Mouse (Mus musculus): ENCODE data around the gene Ly6g6c.

Gene Ly6g6c

DNA sequence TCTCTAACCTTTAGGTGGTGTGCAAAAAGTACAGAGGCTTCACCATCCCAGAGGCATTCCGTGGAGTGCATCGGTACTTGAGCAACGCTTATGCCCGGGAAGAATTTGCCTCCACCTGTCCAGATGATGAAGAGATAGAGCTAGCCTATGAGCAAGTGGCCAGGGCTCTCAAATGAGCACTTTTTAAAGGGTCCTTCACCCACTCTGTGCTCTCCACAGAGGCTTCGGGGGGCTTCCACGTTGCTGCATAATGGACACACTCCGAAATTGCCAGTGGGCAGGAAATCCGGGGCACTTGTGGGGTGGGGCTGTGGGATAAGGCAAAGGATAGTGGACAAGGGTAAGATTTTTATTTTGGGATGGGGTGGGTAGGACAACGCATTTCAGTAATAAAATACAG lies 6.9 kb upstream of the Ly6g6c start:
- DNase-seq: no peak

DNA sequence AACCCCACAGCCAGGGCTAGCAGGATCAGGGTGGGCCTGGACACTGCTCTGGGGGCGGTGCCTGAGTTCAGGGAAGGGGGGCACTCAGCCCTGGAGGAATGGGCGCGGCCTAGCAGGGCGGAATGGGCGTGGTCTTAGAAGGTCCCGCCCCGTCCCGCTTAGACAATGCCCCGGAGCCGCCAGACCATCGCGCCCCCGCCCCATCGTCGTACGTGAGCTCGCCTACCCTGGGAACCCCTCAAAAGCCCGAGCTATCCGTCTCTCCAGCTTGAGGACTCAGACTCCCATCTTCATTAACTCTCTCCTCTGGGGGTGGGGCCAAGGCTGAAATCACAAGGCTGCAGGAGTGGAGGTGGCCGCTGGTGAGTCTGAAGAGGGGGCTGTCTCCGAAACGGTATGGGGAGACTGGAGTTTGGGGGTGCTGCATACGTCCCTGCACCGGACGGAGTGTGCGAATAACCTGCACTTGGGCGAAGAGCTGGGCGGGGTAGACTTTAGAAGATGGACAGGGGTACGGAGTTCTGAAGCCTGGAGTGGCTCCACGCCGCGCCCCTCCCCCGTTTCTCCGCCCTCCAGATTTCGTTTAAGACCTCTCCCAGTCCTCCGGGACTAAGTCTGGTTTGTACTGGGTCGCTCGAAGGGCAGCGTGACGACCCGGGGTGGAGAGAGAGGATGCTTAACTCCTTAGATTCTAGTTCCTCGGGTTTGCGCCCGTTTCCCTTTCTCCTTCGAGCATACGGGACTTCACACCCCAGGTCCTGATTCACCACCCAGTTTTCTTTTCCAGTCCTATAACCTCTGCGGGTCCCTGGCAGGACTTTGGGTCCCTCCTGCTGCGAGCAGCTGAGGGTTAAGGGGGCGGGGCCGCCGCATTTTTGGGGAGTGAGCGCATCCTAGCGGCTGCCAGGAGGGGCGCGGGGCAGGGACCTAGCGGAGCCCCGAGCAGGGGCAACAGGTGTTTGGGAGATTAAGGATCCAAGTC lies 6.0 kb upstream of the Ly6g6c start, which contains the start of gene Ddah2:
Gene Ddah2 (plus strand): TSS at position 125 of the 982 bp plus-strand sequence.
- DNase-seq: peak; percentile 96

DNA sequence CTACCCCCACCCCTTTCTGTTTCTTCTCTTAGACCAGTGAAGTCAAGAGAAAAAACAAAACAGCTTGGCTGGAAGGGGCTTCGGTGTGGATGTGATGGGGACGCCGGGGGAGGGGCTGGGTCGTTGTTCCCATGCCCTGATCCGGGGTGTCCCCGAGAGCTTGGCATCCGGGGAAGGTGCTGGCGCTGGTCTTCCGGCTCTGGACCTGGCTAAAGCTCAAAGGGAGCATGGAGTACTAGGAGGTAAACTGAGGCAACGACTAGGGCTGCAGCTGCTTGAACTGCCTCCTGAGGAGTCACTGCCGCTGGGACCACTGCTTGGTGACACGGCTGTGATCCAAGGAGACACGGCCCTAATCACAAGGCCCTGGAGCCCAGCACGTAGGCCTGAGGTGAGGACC lies 5.1 kb upstream of the Ly6g6c start:
- DNase-seq: no peak

DNA sequence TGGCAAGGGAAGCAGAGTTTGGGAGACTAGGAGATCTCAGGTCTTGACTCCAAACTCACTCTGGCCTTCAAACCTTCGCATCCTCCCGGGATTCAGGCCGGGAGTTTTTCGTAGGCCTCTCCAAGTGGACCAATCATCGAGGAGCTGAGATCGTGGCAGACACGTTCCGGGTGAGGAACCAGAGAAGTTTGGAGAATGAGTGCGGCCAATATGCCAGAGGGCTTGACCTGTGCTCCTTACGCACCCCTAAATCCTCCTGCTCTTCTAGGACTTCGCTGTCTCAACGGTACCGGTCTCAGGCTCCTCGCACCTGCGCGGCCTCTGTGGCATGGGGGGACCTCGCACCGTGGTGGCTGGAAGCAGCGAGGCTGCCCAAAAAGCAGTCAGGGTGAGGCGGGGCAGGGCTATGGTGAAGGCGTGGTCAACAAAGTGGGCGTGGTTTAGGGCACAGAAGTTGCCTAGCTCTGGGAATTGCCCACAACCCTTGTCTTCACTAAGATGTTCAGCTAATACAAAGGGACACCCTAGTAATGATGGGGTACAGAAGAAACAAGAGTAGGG lies 4.4 kb upstream of the Ly6g6c start:
- no peak for DNase-seq

DNA sequence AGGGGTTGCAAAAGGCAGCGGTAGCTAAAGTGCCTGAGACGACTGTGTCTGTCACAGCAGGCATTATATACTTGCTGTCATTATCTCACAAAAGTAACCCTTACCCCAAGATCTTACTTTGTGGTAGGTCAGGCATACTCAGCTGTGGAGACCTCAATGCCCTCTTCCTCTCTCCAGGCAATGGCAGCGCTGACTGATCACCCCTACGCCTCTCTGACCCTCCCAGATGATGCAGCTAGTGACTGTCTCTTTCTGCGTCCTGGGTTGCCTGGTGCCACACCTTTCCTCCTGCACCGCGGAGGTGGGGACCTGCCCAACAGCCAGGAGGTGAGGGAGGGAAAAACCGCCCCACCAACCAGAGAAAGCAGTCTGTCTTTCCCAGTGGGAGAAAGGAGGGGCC lies 3.9 kb upstream of the Ly6g6c start:
- DNase-seq: no peak

DNA sequence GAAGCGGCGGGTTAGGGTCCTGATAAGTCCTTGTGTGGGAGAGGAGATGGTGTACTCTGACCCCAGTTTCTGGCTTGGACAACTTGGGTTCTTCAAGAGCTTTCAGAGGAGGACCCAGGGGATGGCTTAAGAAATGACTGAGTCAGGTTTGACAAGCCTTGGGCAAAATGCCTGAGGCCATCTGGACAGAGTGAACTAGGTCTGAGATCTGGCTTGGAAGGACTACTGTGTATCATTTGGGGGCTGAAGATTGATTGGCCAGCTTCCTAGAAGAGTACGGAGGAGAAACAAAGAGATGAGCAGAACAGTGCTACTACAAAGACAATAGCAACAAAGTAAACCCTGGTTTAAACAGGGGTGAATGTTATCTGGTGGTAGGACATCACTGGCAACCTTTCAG lies 1.7 kb upstream of the Ly6g6c start:
- DNase-seq: no peak

DNA sequence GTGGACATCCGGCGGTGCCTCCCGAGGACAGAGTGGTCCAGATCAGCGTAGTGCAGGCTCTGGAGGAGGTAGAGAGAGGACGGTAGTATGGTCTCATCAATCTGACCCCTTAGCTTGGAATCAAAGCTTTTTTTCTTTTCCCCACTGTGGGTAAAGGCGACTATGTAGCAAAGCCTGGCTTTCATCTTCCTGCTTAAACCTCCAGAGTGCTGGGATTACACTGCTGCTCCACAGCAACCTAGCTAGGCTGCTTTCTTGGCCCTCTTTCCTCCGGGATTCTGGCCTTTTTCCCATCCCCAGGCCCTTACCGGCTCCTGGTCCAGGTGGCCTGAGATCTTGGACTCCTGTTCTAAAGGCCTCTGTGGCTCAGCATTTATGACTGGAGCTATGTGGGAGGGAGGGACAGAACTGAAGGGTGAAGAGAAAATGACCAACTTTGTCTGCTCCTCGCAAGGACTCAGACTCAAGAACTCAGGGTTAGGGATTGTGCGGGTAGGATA lies 760 bp upstream of the Ly6g6c start:
- DNase-seq: no peak

DNA sequence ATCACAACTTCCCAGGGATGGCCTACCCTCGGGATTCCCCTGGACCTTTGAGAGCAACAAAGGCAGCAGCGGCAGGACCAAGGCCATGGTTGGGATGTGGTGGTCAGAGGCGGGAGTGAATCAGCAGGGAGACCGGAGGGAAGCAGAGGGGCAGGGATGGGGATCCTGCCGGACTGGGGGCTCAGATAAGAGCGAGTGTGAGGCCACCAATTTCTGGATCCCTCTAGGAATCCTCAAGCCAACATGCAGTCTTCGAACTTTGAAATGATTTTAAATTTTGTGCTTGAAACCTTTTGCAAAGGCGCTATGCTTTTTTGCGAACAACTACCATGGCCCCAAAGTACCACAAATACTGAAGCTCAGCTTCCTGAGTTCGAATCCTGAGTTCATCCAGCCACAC lies 896 bp downstream of the Ly6g6c start, which contains the start of gene Mpig6b:
Gene Mpig6b (minus strand): TSS at position 101 of the 400 bp plus-strand sequence.
- no peak for DNase-seq

DNA sequence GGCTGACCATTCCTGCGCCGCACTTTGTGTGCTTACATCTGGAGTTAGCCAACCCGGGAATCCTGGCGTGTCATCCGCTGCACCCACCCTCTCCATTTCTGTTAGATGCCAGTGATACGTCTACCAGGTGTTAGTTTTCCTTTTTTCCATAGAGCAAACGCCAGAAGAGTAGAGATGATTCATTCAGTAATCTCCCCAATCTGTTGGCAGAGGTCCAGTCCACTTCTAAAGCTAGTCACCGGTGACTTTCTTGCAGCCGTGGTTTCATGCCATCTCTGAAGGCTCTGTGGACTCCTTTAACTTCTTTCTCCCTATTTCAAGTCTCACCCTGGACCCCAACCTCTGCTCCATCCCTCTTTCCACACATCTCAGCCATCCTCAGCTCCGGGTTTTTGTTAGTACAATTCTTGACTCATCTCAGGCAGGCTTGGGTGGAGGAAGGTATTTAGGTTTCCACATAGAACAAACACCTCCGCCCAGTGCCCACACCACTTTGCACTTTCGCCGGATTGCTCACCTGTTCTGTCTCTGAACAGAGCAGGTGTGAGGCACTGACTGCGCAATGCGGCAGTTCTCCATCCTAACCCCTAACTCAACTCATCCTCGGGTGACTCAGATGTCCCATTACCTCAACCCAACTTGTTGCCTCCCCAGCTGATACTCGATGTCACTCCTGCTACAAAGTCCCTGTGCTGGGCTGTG lies 3.2 kb downstream of the Ly6g6c start:
- no peak for DNase-seq

DNA sequence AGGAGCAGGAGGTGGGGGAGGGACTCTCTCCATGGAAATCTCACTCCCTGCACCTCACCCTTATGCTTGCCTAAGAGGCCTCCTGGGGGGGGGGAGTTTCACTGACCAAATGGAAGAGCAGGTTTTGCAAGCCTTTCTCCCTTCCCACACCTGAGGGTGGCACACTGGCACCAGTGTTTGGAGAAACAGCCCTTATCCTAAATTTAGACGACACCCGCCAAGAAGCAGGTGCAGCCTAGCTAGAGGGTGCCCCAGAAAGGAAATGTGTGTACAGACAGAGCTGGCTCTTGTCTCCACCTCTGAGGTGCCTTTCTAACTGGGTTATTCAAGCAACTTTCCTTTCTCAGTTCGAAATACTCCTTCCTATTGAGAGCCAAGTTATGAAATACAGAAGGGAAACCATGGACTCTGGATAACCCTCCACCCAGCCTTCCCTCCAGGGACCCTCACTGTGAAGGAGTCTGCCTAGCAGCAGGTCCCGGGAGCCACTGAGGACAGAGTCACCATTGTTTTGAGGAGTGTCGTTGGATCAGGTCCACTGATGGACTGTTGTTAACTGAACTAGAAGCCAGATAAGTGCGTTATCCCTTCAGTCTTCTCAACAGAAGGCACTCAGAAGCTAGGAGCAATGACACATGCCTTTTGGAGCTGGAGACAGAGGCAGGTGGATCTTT lies 5.5 kb downstream of the Ly6g6c start:
- DNase-seq: no peak

DNA sequence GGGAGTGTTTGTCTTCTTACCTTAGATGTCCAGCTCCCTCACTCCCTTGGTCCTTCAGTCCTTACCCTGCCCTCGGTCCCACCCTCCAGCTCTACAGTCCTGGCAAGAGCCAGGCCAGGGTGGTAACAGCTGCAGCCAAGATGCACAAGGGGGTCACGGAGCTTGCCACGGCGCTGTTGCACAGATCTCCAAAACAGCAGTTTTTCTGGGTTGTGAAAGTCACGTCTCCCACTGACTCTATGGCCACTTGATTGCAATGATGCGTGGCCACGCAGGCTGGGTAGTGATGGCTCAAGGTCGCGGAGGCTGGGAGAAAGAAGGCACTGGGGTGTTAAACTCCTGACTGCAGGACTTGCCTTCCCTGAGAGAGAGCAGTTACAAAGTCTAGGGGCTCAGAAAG lies 6.3 kb downstream of the Ly6g6c start:
- no peak for DNase-seq

DNA sequence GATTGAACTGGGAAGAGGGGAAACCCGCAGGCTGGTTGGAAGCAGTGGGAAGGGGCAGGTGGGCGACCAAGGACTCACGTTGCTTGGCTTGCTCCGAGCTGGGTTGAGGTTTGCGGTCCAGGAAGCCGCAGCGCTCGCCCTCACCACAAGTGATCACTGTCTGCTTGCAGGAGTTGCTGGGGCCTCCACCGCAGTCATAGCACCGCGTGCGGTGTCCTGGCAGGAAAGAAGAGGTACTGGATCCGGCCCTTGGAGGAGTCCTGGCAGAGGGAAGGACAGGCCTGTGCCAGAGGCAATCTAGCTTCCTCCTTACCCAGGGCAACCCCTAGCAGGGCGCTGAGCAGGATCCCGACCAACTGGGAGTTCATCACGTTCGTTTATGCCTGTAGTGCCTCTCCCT lies 8.9 kb downstream of the Ly6g6c start:
- no peak for DNase-seq

DNA sequence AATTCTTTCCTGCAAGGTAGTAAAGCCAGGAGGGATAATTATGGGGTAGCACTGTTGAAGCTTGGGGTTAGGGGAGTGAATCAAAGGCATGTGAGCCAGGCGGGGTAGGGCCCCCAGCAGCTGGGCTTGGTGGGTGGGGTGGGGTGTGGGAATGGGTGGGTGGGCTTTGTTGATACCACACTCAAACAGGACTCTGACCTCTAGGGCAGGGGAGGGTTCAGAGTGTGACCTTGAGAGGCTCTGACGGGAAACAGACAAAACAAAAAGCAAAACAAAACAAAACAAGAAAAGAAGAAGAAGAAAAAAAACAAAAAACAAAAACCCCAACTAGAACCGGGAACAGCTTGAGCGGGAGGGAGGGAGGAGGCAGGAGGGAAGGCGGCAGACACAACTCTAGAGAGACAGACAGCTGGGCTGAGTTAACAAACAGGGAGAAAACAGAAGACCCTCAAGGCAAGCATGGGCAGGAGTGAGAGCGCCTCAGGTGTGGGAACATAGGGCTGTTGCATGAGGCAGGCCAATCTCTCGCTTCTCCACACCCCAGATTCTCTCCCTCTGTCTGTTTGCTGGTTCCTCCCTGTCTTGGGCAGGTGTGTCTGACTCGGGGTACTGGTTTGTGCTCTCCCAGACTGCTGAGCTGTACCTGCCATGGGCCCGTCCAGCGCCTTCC lies 11.5 kb downstream of the Ly6g6c start, which contains the start of gene Ly6g6e:
Gene Ly6g6e (plus strand): TSS at position 396 of the 670 bp plus-strand sequence.
- DNase-seq: no peak

DNA sequence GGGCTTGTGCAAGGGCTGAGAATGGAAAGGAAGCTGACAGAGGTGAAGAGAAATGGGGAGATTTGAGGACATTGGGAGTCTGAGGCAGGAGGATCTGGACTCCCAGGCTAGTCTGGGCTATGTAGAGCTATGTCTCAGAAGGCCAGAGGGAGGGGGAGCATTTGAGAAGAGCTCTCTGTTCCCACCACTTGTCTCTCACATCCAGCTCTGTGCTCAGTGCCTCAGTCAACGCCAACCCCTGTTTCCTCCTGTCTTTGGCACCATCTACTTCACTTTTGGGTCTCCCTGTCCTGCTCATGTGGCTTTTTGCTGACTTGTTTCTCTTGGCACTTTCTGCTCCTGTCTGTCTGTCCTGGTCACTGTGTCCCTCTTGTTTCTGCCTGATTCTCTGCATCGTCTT lies 12.1 kb downstream of the Ly6g6c start:
- DNase-seq: no peak

DNA sequence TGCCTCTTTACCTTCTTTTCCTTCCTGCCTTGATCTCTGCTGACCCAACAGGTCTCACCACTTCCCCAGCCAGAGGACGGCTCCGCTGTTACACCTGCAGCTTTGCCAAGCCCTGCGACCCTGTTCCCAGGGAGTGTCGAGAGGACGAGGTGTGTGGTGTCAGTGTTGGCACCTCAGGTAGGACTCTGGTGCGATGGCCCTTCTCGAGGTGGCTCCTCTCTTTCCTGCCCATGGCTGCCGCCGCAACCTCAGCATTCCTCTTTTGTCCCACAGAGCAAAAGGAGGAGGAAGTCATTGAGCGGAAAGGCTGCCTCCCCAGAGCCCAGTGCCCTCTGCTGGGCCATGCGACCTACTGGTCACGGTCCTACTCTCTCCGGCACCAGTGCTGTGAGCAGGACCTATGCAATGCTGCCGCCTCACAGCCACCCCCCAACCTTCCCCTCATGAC lies 12.6 kb downstream of the Ly6g6c start, which contains the start of gene Ly6g6d:
Gene Ly6g6d (minus strand): TSS at position 280 of the 448 bp plus-strand sequence.
- peak; percentile 69 for DNase-seq

DNA sequence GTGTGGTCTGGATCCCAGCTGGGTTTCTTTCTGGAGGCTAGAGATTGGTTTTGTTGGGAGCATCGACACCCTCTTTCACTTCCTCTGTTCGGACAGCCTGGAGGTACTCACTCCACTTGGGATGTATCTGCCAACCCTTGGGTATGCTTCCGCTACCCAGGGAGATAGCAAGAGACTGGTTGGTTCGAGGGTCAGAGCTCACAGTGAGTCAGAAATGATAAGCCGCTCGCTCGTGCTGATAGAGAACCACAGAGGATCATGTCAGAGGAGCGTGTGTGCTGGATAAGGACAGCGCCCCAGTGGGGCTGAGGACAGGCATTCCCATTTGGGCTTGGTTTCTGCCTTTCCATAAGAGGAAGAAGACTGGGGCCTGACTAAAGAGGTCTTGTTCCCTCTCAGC lies 14.6 kb downstream of the Ly6g6c start:
- DNase-seq: no peak

DNA sequence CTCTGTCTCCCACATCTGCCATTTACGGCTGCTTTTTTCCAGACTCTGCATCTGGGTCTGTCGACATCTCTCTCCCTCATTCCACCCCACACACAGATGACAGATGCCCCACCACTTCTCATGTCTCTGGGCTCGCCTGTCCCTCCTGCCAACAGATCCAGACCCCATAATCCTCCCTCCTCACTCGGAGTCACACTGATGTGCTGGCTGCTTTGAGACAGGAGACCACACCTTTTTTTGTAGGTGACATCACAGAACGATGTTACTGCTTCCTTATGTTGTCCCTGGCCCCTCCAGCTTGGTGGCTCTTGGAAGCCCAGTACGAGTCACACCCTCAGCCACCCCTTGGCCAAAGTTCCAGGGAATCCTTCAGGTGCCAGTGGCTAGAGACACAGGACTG lies 15.1 kb downstream of the Ly6g6c start:
- DNase-seq: no peak

DNA sequence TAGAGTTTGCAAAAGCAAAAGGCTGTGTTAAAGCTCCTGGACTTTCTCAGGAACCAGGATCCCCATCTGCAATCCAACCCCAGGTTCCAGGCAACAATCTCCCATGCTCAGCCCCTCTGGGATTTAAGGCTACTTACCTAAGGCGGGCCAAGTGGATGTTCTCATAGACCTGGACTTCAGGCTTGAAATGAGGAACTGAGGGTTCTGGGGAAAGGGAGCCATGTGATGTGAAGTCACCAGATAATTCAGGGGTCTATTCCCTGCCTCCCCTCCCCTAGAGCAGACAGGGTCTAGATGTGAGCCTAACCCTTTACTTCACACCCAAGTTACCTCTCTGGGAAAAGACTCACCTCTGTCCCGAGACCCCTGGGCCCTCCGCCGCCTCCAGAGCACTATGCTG lies 15.5 kb downstream of the Ly6g6c start:
- DNase-seq: no peak

DNA sequence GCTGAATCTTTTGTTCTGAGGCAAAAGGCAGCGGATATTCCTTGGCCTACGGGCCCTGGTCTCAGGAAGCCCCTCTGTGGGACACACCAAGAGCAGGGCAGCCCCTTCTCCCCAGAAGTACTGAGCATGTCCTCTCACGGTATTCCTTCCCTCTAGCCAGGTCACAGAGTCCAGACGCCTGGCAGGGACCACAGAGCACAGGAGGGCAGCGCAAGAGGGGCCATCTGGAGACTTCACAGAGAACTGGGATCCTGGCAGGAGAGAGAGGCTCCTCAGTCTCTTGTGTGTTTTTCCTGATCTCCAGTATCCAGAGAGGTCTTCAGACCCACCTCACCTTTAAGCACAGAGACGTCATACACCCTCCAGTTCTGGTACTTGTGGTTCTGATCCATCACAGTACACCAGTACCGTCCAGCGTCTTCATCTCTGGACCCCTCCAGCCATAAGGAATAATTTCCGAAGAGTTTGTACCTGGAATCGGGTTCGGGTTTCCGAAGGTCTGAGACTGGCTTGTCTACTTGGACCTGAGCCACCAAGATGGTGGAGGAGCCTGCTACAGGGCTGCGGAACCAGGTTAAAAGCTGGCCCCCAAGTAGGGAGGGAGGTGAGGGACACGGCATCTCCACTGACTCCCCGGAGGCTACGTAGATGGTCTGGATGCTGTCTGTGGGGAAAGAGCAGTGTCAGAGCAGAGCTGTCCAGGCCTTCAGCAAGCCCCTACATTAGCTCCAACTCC lies 17.8 kb downstream of the Ly6g6c start:
- DNase-seq: no peak

DNA sequence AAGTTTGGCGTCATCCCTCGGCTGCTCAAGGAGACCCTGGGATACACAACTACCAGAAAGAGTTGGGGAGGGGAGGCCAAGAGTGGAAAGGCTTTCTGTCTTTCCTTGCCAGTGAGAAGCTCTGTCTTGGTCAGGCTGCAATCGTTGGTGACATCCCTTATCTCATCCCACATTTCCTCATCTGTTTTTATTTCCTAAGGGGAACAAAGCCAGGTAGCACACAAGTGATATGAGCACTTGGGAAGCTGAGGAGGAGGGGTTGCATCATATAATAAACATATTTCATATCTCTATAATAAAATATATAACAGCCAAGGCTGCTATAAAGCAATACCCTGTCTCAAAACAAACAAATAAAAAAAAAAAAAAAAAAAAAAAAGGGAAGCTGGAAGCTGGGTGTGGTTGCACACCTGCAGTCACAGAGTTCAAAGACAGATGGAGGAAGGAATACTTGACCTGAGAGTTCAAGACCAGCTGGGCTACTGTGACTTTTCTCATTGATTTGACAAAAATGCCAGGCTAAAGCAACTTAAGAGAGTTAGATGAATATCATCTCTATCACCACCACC lies 18.8 kb downstream of the Ly6g6c start:
- no peak for DNase-seq
